Mouse (Mus musculus): Measurements from ENCODE around the gene Grip1.

DNA sequence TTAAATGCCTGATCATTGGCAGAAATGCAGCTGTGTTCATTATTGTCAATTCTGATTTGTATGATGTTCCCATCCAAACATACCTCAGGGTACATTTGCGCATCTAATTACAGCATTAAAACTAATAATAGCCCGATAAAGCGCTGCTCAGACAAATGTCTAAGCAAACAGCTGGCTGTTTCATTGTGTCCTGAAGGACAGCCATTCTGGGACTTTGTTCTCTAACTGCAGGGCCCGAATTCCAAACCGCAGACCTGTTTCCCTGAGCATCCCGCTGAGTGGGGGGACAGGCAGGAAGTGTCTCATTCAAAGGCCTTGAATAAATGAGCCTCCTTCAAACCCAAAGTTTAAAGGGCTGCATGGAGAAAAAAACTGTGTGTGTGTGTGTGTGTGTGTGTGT lies 30.1 kb downstream of the Grip1 start:
- TF ChIP-seq CTCF (IDR thresholded peaks at IDR 0.05; ENCODE audit: low read depth) (no peak), EP300 (IDR thresholded peaks at IDR 0.05; ENCODE audit: low read depth) (no peak)

All from heart, postnatal 0 days (tissue).